Mouse (Mus musculus) lung, postnatal 25 days (tissue): Measurements from ENCODE around the gene Gab2.
A peak's percentile ranks its signal among the peaks of the same experiment; 100 is the strongest.

Source experiments
- DNase-seq: peaks from one replicate; pipeline ENCODE4 v3.0.0; 2022; ENCODE audit warnings: low spot score

The Gab2 gene

GRCm38 (mm10) chr7:97251638-97252037 is 170.3 kb downstream of the Gab2 start:
- DNase-seq, result peak; percentile 31

- DNase-seq, result peak; percentile 39
These were observed 181.2 kb downstream of the Gab2 start for GRCm38 (mm10) chr7:97262541-97262940.

GRCm38 (mm10) chr7:97270367-97270766 is 189.0 kb downstream of the Gab2 start:
- peak; percentile 5 for DNase-seq

- no peak for DNase-seq
These were observed 189.7 kb downstream of the Gab2 start for GRCm38 (mm10) chr7:97271068-97271467.

GRCm38 (mm10) chr7:97296986-97297385 is 215.6 kb downstream of the Gab2 start:
- DNase-seq, result no peak

- DNase-seq, result peak; percentile 77
These were observed 216.1 kb downstream of the Gab2 start for GRCm38 (mm10) chr7:97297466-97297865.

GRCm38 (mm10) chr7:97298279-97298678 is 216.9 kb downstream of the Gab2 start:
- no peak for DNase-seq

- DNase-seq, result no peak
These were observed 217.6 kb downstream of the Gab2 start for GRCm38 (mm10) chr7:97298943-97299342.

GRCm38 (mm10) chr7:97300914-97301313 is 219.5 kb downstream of the Gab2 start:
- DNase-seq, result no peak

GRCm38 (mm10) chr7:97301321-97301720 is 219.9 kb downstream of the Gab2 start:
- DNase-seq, result no peak

GRCm38 (mm10) chr7:97302261-97302660 is 220.9 kb downstream of the Gab2 start:
- no peak for DNase-seq

GRCm38 (mm10) chr7:97302876-97303275 is 221.5 kb downstream of the Gab2 start:
- no peak for DNase-seq

- DNase-seq, result no peak
These were observed 222.2 kb downstream of the Gab2 start for GRCm38 (mm10) chr7:97303614-97304013.

GRCm38 (mm10) chr7:97304471-97304870 is 223.1 kb downstream of the Gab2 start:
- no peak for DNase-seq

- no peak for DNase-seq
These were observed 223.8 kb downstream of the Gab2 start for GRCm38 (mm10) chr7:97305206-97305605.

GRCm38 (mm10) chr7:97306813-97307212 is 225.4 kb downstream of the Gab2 start:
- no peak for DNase-seq

- no peak for DNase-seq
These were observed 226.2 kb downstream of the Gab2 start for GRCm38 (mm10) chr7:97307546-97307945.

GRCm38 (mm10) chr7:97309461-97310340 is 228.3 kb downstream of the Gab2 start:
- no peak for DNase-seq

- DNase-seq, result no peak
These were observed 228.9 kb downstream of the Gab2 start for GRCm38 (mm10) chr7:97310341-97310635.

- DNase-seq, result no peak
These were observed 230.2 kb downstream of the Gab2 start for GRCm38 (mm10) chr7:97311620-97312019.

- no peak for DNase-seq
These were observed 230.8 kb downstream of the Gab2 start for GRCm38 (mm10) chr7:97312196-97312595.

GRCm38 (mm10) chr7:97312856-97313255 is 231.5 kb downstream of the Gab2 start:
- no peak for DNase-seq

GRCm38 (mm10) chr7:97313364-97313995 is 232.1 kb downstream of the Gab2 start:
- no peak for DNase-seq

- no peak for DNase-seq
These were observed 233.3 kb downstream of the Gab2 start for GRCm38 (mm10) chr7:97314646-97315045.
